Mouse (Mus musculus) CH12.LX (cell line): Measurements from ENCODE around the gene Synpo2l.

Experiments
- CHD1 ChIP-seq: IDR thresholded peaks from 2 replicates; pipeline ENCODE4 v1.6.1; 2012; ENCODE audit warnings: low read depth, low read length, improper control_type of control experiment, inconsistent platforms
- CTCF ChIP-seq, 2 experiments: IDR thresholded peaks in 1 of 2; conservative IDR thresholded peaks in 1 of 2; 2 replicates each; pipeline ENCODE4 v1.5.1; 2011 to 2012; ENCODE audit warnings: low read depth in 2 of 2, low read length in 2 of 2, improper control_type of control experiment in 1 of 2, inconsistent platforms in 1 of 2, mild to moderate bottlenecking in 1 of 2, moderate library complexity in 1 of 2
- ELF1 ChIP-seq: IDR thresholded peaks from 2 replicates; pipeline ENCODE4 v1.6.1; 2014; ENCODE audit warnings: low read depth, mild to moderate bottlenecking, inconsistent platforms, low read length, improper control_type of control experiment
- ZMIZ1 ChIP-seq: IDR thresholded peaks from 2 replicates; pipeline ENCODE4 v1.6.1; 2012; ENCODE audit warnings: low read depth, mild to moderate bottlenecking, inconsistent platforms, low read length, improper control_type of control experiment

DNA sequence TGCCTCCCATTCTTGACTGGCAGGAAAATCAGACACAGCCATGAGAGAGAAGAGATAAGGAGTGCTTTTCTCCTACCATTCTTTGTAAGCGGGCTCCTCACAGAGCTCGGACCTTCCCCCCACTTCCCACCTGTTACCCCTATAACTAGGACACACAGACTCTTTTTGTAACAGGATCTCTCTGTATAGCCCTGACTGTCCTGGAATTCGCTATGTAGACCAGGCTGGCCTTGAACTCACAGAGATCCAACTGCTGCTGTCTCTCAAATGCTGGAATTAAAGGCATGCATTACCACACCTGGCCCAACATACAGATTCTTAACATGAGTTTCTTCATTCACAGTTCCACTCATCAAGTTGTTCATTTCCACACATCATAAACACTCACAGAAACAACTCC lies 5.4 kb downstream of the Synpo2l start:
- TF ChIP-seq CHD1 (no peak), ELF1 (no peak), CTCF (conservative IDR thresholded peaks at IDR 0.05 in 1 of 2, IDR thresholded peaks at IDR 0.05 in 1 of 2; ENCODE audit: low read depth in 2 of 2, low read length in 2 of 2) (no peak), ZMIZ1 (no peak)
